Mouse (Mus musculus) kidney, embryonic 16.5 days (tissue): Measurements from ENCODE around the gene Slc1a5. TPM values are rescaled to one million over a fixed set of nuclear protein-coding genes. Genes with fewer than 3 reads are reported as not detected.

ENCODE experiments used
- ATAC-seq: fragments of 200-750 bp; cut with Nextera tagmentation; 2 replicates; pipeline ENCODE4 v1.8.0; 2017; ENCODE audit warnings: moderate TSS enrichment; ENCODE audit not compliant: low FRiP score, low TSS enrichment
- H3K27ac ChIP-seq: fragments of 300-500 bp; sonication (generic); 2 replicates; pipeline ENCODE4 v1.5.1; 2014; ENCODE audit warnings: low read length
- H3K27me3 ChIP-seq: fragments of 300-500 bp; sonication (generic); 2 replicates; pipeline ENCODE4 v1.6.1; 2014; ENCODE audit warnings: low read length, control low read depth, mixed read lengths; ENCODE audit not compliant: insufficient read depth
- H3K36me3 ChIP-seq: fragments of 300-500 bp; sonication (generic); 2 replicates; pipeline ENCODE4 v1.6.1; 2014; ENCODE audit warnings: low read length, control low read depth, mixed read lengths; ENCODE audit not compliant: insufficient read depth
- H3K4me1 ChIP-seq: fragments of 300-500 bp; sonication (generic); 2 replicates; pipeline ENCODE4 v1.6.1; 2014; ENCODE audit warnings: low read length, control low read depth, mixed read lengths; ENCODE audit not compliant: insufficient read depth
- H3K4me2 ChIP-seq: fragments of 300-500 bp; sonication (generic); replicated peaks from 2 replicates; pipeline ENCODE4 v1.6.1; 2014; ENCODE audit warnings: low read depth, low read length
- H3K4me3 ChIP-seq: fragments of 300-500 bp; sonication (generic); 2 replicates; pipeline ENCODE4 v1.5.1; 2014; ENCODE audit warnings: mild to moderate bottlenecking, low read length
- H3K9ac ChIP-seq: fragments of 300-500 bp; sonication (generic); replicated peaks from 2 replicates; pipeline ENCODE4 v1.6.1; 2014; ENCODE audit warnings: low read length
- H3K9me3 ChIP-seq: fragments of 300-500 bp; sonication (generic); 2 replicates; pipeline ENCODE4 v1.6.1; 2016; ENCODE audit warnings: low read length, control low read depth
- WGBS: fragments of 180-500 bp; shearing (Covaris S2); extraction: QIAGEN DNeasy Blood & Tissue Kit; methylation state at CpG from one replicate; pipeline ENCODE4 v1.1.7; 2014; 5-methylcytosine and 5-hydroxymethylcytosine counted together
- polyA plus RNA-seq: library from polyadenylated mRNA; unstranded; fragments of >200 nt; fragmentation: Nextera tagmentation; extraction: Ambion mirVana; gene quantifications from 2 replicates; pipeline ENCODE4 v1.2.1, GENCODE M21; 2015

The Slc1a5 gene
- 49.2 and 51.0 TPM in 2 replicates for polyA plus RNA-seq

GRCm38 (mm10) chr7:16780825-16781554, at the start of gene Slc1a5:
Slc1a5 (plus strand) TSS chr7:16781340.
- H3K4me3 ChIP-seq, result peak within 1 kb of the TSS; percentile 74
- no peaks in the 10 kb centered on the region for H3K36me3 ChIP-seq
- no peaks in the 10 kb centered on the region for H3K27me3 ChIP-seq
- peaks cover 30% of the 10 kb centered on the region for H3K4me1 ChIP-seq
- H3K4me2 ChIP-seq, result peak within 1 kb of the TSS; percentile 98
- peak; percentile 77 for ATAC-seq
- H3K9me3 ChIP-seq, result no peaks in the 10 kb centered on the region
- peak within 1 kb of the TSS; percentile 77 for H3K27ac ChIP-seq
- 3% methylated on average over 34 of the region's 34 CpGs for WGBS
- peak within 1 kb of the TSS; percentile 84 for H3K9ac ChIP-seq

GRCm38 (mm10) chr7:16731893-16732422, 49.2 kb upstream of the Slc1a5 start:
- H3K4me2 ChIP-seq, result no peak overlapping the region
- H3K27me3 ChIP-seq, result no peaks in the 10 kb centered on the region
- WGBS, result 10% methylated on average over 7 of the region's 7 CpGs
- H3K9ac ChIP-seq, result no peak overlapping the region; the same call in 1 of the 2 replicates
- H3K4me1 ChIP-seq, result peaks cover 24% of the 10 kb centered on the region
- ATAC-seq, result 0 out of 2 replicates have a peak, but pooled peaks have one; percentile 14
- no peaks in the 10 kb centered on the region for H3K9me3 ChIP-seq
- H3K36me3 ChIP-seq, result no peaks in the 10 kb centered on the region
- peak overlapping the region; percentile 77 for H3K27ac ChIP-seq
- no peak overlapping the region for H3K4me3 ChIP-seq

- 43% methylated on average over 10 of the region's 10 CpGs for WGBS
- Histone ChIP-seq H3K9me3 (no peaks in the 10 kb centered on the region), H3K4me1 (peaks cover 12% of the 10 kb centered on the region), H3K4me3 (peak overlapping the region; percentile 61), H3K36me3 (no peaks in the 10 kb centered on the region), H3K27ac (no peak overlapping the region), H3K4me2 (peak overlapping the region; percentile 55), H3K9ac (peak overlapping the region; percentile 55), H3K27me3 (no peaks in the 10 kb centered on the region)
- ATAC-seq, result 0 out of 2 replicates have a peak, but pooled peaks have one; percentile 12
Observed at GRCm38 (mm10) chr7:16737606-16738072, 43.5 kb upstream of the Slc1a5 start.

- under 1% methylated on average over 34 of the region's 34 CpGs for WGBS
- Histone ChIP-seq H3K9ac (peak within 1 kb of the TSS; percentile 92), H3K4me3 (peak within 1 kb of the TSS; percentile 61), H3K27me3 (no peaks in the 10 kb centered on the region), H3K27ac (0 out of 2 replicates have a peak within 1 kb of the TSS, but pooled peaks have one; percentile 11), H3K4me1 (peaks cover 12% of the 10 kb centered on the region), H3K4me2 (peak within 1 kb of the TSS; percentile 93), H3K9me3 (no peaks in the 10 kb centered on the region), H3K36me3 (peaks cover under 1% of the 10 kb centered on the region; the same call in 1 of the 2 replicates)
- ATAC-seq, result peak; percentile 96
Observed at GRCm38 (mm10) chr7:16738073-16738696, 43.0 kb upstream of the Slc1a5 start, which contains the start of gene Ap2s1. Ap2s1 (plus strand) TSS chr7:16738410.

GRCm38 (mm10) chr7:16739056-16739604, 42.0 kb upstream of the Slc1a5 start:
- Histone ChIP-seq H3K36me3 (peaks cover 10% of the 10 kb centered on the region), H3K4me1 (peaks cover 12% of the 10 kb centered on the region), H3K27me3 (no peaks in the 10 kb centered on the region), H3K27ac (0 out of 2 replicates have a peak overlapping the region, but pooled peaks have one; percentile 11), H3K9ac (peak overlapping the region; percentile 92), H3K4me2 (peak overlapping the region; percentile 93), H3K4me3 (peak overlapping the region; percentile 61), H3K9me3 (no peaks in the 10 kb centered on the region)
- 53% methylated on average over 10 of the region's 10 CpGs for WGBS
- ATAC-seq, result no peak

- ATAC-seq, result no peak
- Histone ChIP-seq H3K4me1 (no peaks in the 10 kb centered on the region), H3K27me3 (no peaks in the 10 kb centered on the region), H3K9ac (no peak overlapping the region), H3K27ac (no peak overlapping the region), H3K4me3 (no peak overlapping the region), H3K4me2 (no peak overlapping the region), H3K9me3 (no peaks in the 10 kb centered on the region), H3K36me3 (peaks cover 49% of the 10 kb centered on the region)
- 87% methylated on average over 4 of the region's 4 CpGs for WGBS
Observed at GRCm38 (mm10) chr7:16745373-16745772, 35.8 kb upstream of the Slc1a5 start.

- H3K36me3 ChIP-seq, result peaks cover 49% of the 10 kb centered on the region
- no peak overlapping the region for H3K27ac ChIP-seq
- H3K4me2 ChIP-seq, result no peak overlapping the region
- H3K9me3 ChIP-seq, result no peaks in the 10 kb centered on the region
- WGBS, result 62% methylated on average over 3 of the region's 3 CpGs
- H3K27me3 ChIP-seq, result no peaks in the 10 kb centered on the region
- H3K4me1 ChIP-seq, result no peaks in the 10 kb centered on the region
- H3K4me3 ChIP-seq, result no peak overlapping the region
- ATAC-seq, result peak; percentile 71
- no peak overlapping the region for H3K9ac ChIP-seq
Observed at GRCm38 (mm10) chr7:16746093-16746492, 35.0 kb upstream of the Slc1a5 start.

- H3K4me3 ChIP-seq, result no peak overlapping the region
- H3K36me3 ChIP-seq, result peaks cover 49% of the 10 kb centered on the region
- 92% methylated on average over 6 of the region's 6 CpGs for WGBS
- H3K27ac ChIP-seq, result no peak overlapping the region
- H3K27me3 ChIP-seq, result no peaks in the 10 kb centered on the region
- no peak overlapping the region for H3K4me2 ChIP-seq
- no peaks in the 10 kb centered on the region for H3K9me3 ChIP-seq
- no peak overlapping the region for H3K9ac ChIP-seq
- no peak for ATAC-seq
- H3K4me1 ChIP-seq, result no peaks in the 10 kb centered on the region
Observed at GRCm38 (mm10) chr7:16747656-16748055, 33.5 kb upstream of the Slc1a5 start.

GRCm38 (mm10) chr7:16752016-16752415, 29.1 kb upstream of the Slc1a5 start:
- Histone ChIP-seq H3K9me3 (no peaks in the 10 kb centered on the region), H3K36me3 (peaks cover 24% of the 10 kb centered on the region), H3K27me3 (no peaks in the 10 kb centered on the region), H3K4me3 (no peak overlapping the region), H3K9ac (no peak overlapping the region), H3K4me1 (no peaks in the 10 kb centered on the region), H3K27ac (no peak overlapping the region), H3K4me2 (no peak overlapping the region)
- no peak for ATAC-seq
- 86% methylated on average over 12 of the region's 12 CpGs for WGBS
